Mouse (Mus musculus) left cerebral cortex, adult 9 months (tissue): ENCODE measurements around the gene Nsg2.
"Not testable (repeated sequence)": the region's sequence is repeated elsewhere in the genome, so short reads cannot be mapped to it uniquely, and the experiment has no call there.

Experiments
- DNase-seq, 2 experiments: peaks; one replicate each; pipeline ENCODE4 v3.0.0; 2022; ENCODE audit warnings: low spot score in 2 of 2

Gene Nsg2

DNA sequence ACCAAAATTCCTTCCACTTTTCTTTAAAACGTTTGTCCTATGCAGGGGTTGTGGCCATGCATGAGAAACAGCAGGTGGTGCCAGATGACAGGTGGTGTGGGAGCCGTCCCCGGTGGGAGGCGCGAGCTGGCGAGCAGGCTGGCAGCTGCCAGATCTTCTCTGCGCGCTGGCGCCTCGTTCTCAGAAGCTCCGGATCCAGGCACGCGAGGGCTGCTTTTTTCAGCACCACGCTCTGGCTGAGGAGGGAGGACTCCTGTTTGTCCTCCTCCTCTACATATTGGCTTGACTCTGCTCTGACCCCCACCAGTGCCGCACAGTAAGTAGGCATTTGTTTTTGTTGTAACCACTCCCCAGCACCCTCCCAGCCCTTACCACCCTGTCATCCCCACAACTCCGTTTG, at the start of gene Nsg2:
Gene Nsg2 (plus strand): TSS at position 183 of the 400 bp plus-strand sequence.
- peak; percentile 72 to 92 for DNase-seq

DNA sequence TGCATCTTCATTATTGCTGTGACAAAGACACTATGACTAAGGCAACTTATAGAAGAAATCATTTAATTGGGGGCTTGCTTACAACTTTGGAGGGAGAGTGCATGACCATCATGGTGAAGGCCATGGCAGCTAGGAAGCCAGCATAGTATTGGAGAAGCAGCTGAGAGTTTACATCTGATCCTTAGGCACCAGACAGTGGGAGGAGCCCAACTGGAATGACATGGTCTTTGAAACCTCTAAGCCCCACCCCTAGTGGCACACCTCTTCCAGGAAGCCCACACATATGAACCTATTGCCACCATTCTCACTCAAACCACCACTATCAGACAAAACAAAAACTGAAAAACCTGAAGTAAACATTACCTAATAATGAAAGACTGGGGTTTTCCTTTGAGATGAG, 40.2 kb upstream of the Nsg2 start:
- DNase-seq, result no peak

- DNase-seq, result no peak
These were observed 36.3 kb upstream of the Nsg2 start for GRCm38 (mm10) chr11:31963993-31964392.

- no peak for DNase-seq
These were observed 34.8 kb upstream of the Nsg2 start, which contains the start of gene 4930524B15Rik for GRCm38 (mm10) chr11:31965256-31966134. TSS of gene 4930524B15Rik (plus strand) at chr11:31965592.

GRCm38 (mm10) chr11:31974132-31974531, 26.1 kb upstream of the Nsg2 start:
- DNase-seq, result no peak

GRCm38 (mm10) chr11:31974826-31975225, 25.4 kb upstream of the Nsg2 start:
- no peak for DNase-seq

DNA sequence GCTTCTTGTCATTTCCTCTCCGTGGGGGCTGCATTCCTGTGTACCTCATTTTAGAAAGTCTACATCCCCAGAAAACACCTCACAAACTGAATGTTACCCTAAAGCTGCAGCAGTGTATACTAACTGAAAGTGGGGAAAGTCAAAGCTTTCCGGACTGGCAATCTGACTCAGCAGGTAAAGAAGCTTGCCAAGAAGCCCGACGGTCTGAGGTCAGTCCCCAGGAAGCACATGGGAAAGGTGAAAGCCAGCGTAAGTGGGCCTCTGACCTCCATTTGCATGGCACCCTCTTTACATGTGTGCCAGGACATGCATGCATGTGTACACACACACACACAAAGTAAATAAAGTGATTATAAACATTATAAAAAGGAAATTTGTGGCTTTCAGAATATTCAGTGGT, 24.6 kb upstream of the Nsg2 start:
- no peak for DNase-seq

DNA sequence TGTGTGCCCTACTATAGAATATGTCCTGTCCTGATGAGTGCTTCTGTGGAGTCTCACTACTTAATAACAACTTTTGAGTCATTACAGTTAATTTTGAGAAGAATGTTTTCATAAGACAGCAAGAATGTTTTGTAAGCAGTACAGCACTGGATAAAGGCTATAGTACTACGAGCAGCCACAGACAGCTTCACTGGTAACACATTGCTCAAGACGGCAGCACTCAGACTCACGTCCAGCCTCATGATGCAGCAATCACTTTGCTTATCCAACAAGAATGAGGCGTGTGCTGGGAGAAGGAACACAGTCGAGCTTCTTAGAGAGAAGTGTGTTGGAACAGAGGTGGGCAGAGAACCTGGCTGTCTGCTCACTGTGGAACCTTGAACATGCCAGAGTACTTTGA, 24.1 kb upstream of the Nsg2 start:
- DNase-seq, result no peak

DNA sequence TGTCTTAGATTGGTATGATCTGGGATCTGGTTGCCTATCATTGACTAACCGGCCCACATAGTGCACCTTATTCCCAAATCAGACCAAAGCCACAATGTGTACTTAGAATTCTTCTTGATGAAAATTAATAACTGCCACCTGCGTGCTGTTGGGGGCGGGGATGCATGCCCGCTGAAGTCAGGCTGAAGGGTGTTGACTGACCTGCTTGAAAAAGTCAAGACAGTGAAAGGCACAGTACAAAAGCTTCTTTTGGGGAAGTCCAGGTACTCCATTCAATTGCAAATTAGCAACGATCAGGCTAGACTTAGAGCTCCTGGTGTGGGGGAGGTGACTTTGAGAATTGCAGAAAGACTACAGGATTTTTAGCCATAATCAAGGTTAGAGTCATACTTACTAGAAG, 20.2 kb upstream of the Nsg2 start:
- not testable (repeated sequence) for DNase-seq

DNA sequence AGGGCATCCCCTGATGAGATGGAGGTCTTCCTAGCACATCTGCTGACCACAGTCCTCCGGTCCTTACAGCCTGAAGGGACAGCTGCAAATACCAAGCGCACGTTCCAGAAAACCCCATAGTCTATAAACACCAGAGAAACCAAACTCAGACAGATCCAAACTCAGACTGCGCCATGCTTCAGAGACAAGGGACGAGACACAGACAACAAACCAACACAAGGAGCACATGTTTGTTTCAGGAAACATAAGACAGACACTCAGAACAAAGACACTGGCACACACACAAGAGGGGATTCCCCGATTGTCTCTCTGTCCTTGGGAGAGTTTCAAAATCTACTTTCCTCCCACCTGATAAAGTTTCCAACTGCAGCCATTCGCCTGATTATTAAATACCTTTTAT, 18.4 kb upstream of the Nsg2 start:
- DNase-seq, result no peak

DNA sequence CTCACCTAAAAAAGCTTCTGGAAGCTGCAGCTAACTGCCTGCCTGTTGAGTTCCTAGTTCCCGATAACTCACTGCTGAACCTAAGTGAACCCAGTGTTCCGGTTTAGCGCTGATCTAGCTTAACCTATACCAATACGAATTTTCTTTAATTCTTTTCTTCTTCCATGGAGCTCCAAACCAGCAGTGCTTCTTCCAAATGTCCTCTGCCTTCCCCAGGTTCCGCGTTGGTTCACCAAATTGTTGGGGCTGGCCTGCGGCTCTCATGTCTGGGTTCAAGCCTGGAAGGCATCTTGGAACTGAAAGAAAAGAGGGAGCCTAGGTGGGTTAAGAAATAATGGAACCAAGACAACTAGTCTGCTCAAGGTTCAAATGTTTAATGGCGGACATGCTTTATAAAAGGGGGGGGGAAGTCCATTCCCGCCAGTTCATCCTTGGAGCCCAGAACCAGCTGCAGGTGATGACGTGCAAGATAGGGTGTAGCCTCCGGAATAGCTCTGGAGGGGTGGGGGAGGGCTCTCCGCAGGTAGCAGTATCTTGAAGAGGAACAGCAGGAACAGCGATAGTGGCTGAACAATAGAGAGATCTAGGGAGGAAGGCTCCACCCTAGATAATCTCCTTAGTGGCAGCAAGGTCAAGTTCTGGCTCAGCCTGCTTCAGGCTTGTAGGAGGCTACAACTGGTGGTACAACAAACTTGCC, 17.9 kb upstream of the Nsg2 start:
- not testable (repeated sequence) for DNase-seq

- no peak for DNase-seq
These were observed 17.0 kb upstream of the Nsg2 start for GRCm38 (mm10) chr11:31983249-31983648.

GRCm38 (mm10) chr11:31984786-31985185, 15.5 kb upstream of the Nsg2 start:
- no peak for DNase-seq

GRCm38 (mm10) chr11:31992535-31992934, 7.7 kb upstream of the Nsg2 start:
- no peak for DNase-seq

- no peak for DNase-seq
These were observed 547 bp upstream of the Nsg2 start for GRCm38 (mm10) chr11:31999716-32000115.

DNA sequence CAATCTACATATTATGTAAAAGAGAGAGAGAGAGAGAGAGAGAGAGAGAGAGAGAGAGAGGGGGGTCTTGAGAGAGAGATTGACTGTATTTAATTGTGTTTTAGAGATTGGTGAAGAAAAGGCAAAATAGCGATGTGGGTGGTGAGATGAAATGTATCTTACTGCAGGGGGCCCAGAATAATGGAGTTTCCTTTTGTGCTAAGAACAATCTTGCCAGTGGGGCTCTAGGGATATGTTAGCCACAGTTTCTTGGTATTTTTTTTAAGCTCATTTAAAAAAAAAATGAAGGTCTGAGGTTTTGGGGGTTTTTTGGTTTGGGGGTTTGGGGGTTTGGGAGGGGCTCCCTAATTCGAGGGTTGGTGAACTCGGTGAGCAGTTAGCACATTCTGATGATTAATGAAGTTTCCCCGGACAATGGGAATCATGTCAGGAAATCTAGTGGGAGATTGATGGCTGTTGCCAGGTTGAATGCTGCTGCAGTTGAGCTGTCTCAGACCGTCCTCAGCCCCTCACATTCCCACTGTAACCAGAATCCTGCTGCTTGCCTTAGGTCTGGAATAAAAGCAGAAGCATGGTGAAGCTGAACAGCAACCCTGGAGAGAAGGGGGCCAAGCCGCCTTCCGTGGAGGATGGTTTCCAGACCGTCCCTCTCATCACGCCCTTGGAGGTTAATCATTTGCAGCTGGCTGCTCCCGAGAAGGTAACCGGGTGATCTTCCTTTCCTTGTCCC, 1.1 kb downstream of the Nsg2 start:
- no peak for DNase-seq

GRCm38 (mm10) chr11:32002670-32003072, 2.4 kb downstream of the Nsg2 start:
- DNase-seq, result peak in 1 of 2 experiments; percentile 53

GRCm38 (mm10) chr11:32008049-32008448, 7.8 kb downstream of the Nsg2 start:
- not testable (repeated sequence) for DNase-seq

GRCm38 (mm10) chr11:32008852-32009251, 8.6 kb downstream of the Nsg2 start:
- DNase-seq, result no peak

DNA sequence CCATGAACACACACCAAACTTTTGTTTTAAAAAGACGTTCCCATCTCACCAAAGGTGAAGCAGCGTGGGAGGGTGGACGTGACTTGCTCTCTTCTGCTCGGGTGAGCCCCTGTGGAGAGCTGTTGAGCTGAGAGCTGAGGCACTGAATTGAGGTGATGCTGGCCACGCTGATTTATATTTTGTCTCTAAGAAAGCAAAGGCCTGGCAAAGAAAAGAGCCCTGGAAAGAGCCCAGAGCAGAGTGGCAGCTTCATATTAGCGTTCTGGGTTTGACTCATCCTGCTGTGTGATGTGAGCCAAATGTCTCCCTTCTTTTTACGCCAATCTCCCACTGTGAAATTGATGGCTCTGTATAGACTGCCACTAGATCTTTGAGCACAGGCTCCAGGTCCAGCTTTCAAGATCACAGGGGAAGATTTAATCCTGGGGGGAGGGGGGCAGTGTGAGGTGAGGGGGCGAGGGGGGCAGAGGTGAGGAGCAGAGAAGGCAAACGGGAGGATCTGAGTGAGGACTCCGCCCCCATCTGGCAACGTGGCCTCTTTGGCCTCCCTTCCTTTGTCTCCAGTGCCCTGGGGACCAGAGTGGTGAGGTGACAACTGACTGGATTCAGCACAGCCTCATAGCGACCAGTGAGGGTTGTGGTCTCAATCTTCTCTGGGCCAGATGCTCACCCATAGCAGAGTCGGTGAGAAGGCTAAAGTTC, 9.8 kb downstream of the Nsg2 start:
- DNase-seq, result peak in 1 of 2 experiments; percentile 57

DNA sequence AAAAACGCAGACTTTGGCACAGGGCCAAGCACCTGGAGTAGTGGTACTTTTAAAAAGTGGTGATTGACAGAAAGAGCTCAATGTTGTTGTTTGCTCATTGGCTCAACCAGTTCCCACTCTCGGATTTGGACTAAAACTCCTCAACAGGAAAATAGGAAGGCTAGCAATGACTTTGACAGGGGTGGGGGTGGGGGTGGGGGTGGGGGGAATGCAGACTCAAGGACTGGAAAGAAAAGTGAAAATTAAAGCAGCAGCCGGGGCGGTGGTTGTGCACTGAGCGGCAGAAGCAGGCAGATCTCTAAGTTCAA, 10.4 kb downstream of the Nsg2 start:
- no peak for DNase-seq
